ENCODE assay signal across 10 mouse cellular contexts in the genomic region with DNA sequence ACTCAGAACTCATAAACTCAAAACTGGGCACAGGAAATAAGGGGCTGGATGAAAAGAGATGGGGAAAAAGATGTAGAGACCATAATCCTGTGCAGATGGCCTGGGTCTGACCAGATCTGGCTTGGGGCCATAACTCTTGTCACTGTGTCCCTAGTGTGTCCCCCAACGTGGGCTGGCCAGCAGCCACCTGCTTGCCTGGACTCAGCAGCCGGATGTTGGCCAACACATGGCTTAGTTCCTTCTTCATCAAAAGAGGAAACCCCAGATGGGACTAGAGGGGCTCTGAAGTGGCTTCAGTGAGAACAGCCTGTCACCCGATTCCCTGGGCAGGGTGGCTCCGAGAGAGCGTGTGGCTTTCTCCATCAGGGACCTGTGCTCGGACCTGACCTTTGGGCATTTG. TPM values are rescaled to one million over a fixed set of nuclear protein-coding genes. Genes with fewer than 3 reads are reported as not detected.
DNase-seq lines count a peak whose midpoint lies in the region; ATAC-seq and TF ChIP-seq lines count a peak whose summit lies in the region.
"Had no signal": no experiment of that assay in that cellular context is flagged by ENCODE, and none has a peak within 500 bp of the region (broad histone marks: within the 10 kb centered on the region; RNA-seq: fewer than 3 reads in every experiment).

No protein-coding gene starts in this region.

- no peaks in the 10 kb centered on the region for H3K36me3 ChIP-seq in hindbrain, embryonic 11.5 days (ENCODE audit: control insufficient read depth, insufficient read depth, low read length)

- H3K9me3 ChIP-seq in hindbrain, embryonic 11.5 days (ENCODE audit: control insufficient read depth, low read length): no peaks in the 10 kb centered on the region
- H3K9me3 ChIP-seq: limb, embryonic 12.5 days had no signal

- peaks cover 19% of the 10 kb centered on the region for H3K4me1 ChIP-seq in bone marrow, adult 2 months (ENCODE audit: control insufficient read depth, insufficient read depth, low read length)
- H3K4me1 ChIP-seq in hindbrain, embryonic 11.5 days (replicated peaks; ENCODE audit: control insufficient read depth, insufficient read depth, low read length): peaks cover 2% of the 10 kb centered on the region; the same call in 1 of the 2 replicates

- no peak overlapping the region for H3K9ac ChIP-seq in hindbrain, embryonic 11.5 days (ENCODE audit: low read depth, low read length)
- H3K9ac ChIP-seq: limb, embryonic 12.5 days had no signal

- no peak for ATAC-seq in hindbrain, embryonic 11.5 days (ENCODE audit: low FRiP score)

- peak overlapping the region; percentile 25 for H3K27ac ChIP-seq in bone marrow, adult 2 months (ENCODE audit: control insufficient read depth, insufficient read depth, low read depth, low read length, poor library complexity)
- H3K27ac ChIP-seq in hindbrain, embryonic 11.5 days (ENCODE audit: low read depth, low read length): no peak overlapping the region
- H3K27ac ChIP-seq: limb, embryonic 12.5 days had no signal

- no peak for TF ChIP-seq CTCF in bone marrow, adult 2 months (IDR thresholded peaks at IDR 0.05; ENCODE audit: control insufficient read depth, insufficient read depth, low read length)

- 12% methylated on average over 6 of the region's 6 CpGs for WGBS in bone marrow, adult 2 months
- 88% methylated on average over 6 of the region's 6 CpGs for WGBS in hindbrain, embryonic 11.5 days

- no peak overlapping the region for H3K4me3 ChIP-seq in bone marrow, adult 2 months (replicated peaks; ENCODE audit: control insufficient read depth, low read depth, low read length)
- H3K4me3 ChIP-seq in hindbrain, embryonic 11.5 days (ENCODE audit: low read depth, low read length): no peak overlapping the region
- H3K4me3 ChIP-seq: limb, embryonic 12.5 days had no signal

- H3K4me2 ChIP-seq in hindbrain, embryonic 11.5 days (replicated peaks; ENCODE audit: low read depth, low read length): no peak overlapping the region
- H3K4me2 ChIP-seq: limb, embryonic 12.5 days had no signal

- H3K27me3 ChIP-seq in hindbrain, embryonic 11.5 days (ENCODE audit: control insufficient read depth, insufficient read depth, low read length): no peaks in the 10 kb centered on the region
- H3K27me3 ChIP-seq: limb, embryonic 12.5 days had no signal

- 0 out of 2 replicates have a peak, but pooled peaks have one; percentile 21 for TF ChIP-seq POLR2A in bone marrow, adult 2 months (IDR thresholded peaks at IDR 0.05; ENCODE audit: borderline replicate concordance, control insufficient read depth, low read depth, low read length)

- DNase-seq in gastrocnemius, adult 18-20 months (ENCODE audit: low spot score): peak; percentile 33
- DNase-seq in gastrocnemius, adult 8-10 months (ENCODE audit: low spot score in 2 of 2): no peak
- DNase-seq in layer of hippocampus, adult 9-11 months: peak; percentile 85
- DNase-seq in layer of hippocampus, postnatal 25 days (ENCODE audit: extremely low spot score in 1 of 2, low spot score in 1 of 2): no peak
- peak; percentile 28 to 54 for DNase-seq in lung, postnatal 4 days
- no peak for DNase-seq in embryo, embryonic 11 days
- no peak for DNase-seq in hindbrain, embryonic 11.5 days (ENCODE audit: low spot score)
- DNase-seq: retina, postnatal 1 day had no signal

RNA-seq across cellular contexts. Expression of gene Ninj1, which starts 9.5 kb away (rescaled TPM):
- 10 to 100 TPM; 17.3 to 23.8 TPM for total RNA-seq in gastrocnemius, adult 18-20 months (2021)
- total RNA-seq in gastrocnemius, adult 8-10 months (2022): 10 to 100 TPM; 15.4 to 22.5 (median 19.0) TPM
- total RNA-seq in layer of hippocampus, postnatal 25 days (2021): 10 to 100 TPM; 23.6 to 25.1 TPM
- 21.4 and 36.6 TPM in 2 replicates for polyA plus RNA-seq in bone marrow, adult 2 months (2011; ENCODE audit: insufficient read depth, insufficient read length, low replicate concordance, missing spikeins)
- polyA plus RNA-seq in hindbrain, embryonic 11.5 days (2014; fragmentation: Nextera tagmentation; extraction: Ambion mirVana): 20.6 and 21.5 TPM in 2 replicates

RNA-seq across cellular contexts. Expression of gene Card19, which starts 19.1 kb away (rescaled TPM):
- 100 to 1,000 TPM; 124 to 139 TPM for total RNA-seq in gastrocnemius, adult 18-20 months (2021)
- 100 to 1,000 TPM; 121 to 134 (median 131) TPM for total RNA-seq in gastrocnemius, adult 8-10 months (2022)
- total RNA-seq in layer of hippocampus, postnatal 25 days (2021): 10 to 100 TPM; 14.7 to 16.2 TPM
- polyA plus RNA-seq in bone marrow, adult 2 months (2011; ENCODE audit: insufficient read depth, insufficient read length, low replicate concordance, missing spikeins): 27.5 and 41.1 TPM in 2 replicates
- 20.3 and 27.4 TPM in 2 replicates for polyA plus RNA-seq in hindbrain, embryonic 11.5 days (2014; fragmentation: Nextera tagmentation; extraction: Ambion mirVana)

RNA-seq across cellular contexts. Expression of gene Wnk2, which starts 49.0 kb away (rescaled TPM):
- 10 to 100 TPM; 63.4 to 85.0 TPM for total RNA-seq in gastrocnemius, adult 18-20 months (2021)
- total RNA-seq in gastrocnemius, adult 8-10 months (2022): 10 to 100 TPM; 81.6 to 86.2 (median 81.9) TPM
- 10 to 100 TPM; 88.2 to 98.9 TPM for total RNA-seq in layer of hippocampus, postnatal 25 days (2021)
- polyA plus RNA-seq in bone marrow, adult 2 months (2011; ENCODE audit: insufficient read depth, insufficient read length, low replicate concordance, missing spikeins): not detected in 2 replicates
- polyA plus RNA-seq in hindbrain, embryonic 11.5 days (2014; fragmentation: Nextera tagmentation; extraction: Ambion mirVana): 8.5 and 11.0 TPM in 2 replicates

RNA-seq across cellular contexts. Expression of gene Susd3, which starts 51.7 kb away (rescaled TPM):
- total RNA-seq in gastrocnemius, adult 18-20 months (2021): under 1 TPM in 1 of 2 experiments, not detected in 1; 0.24 TPM
- total RNA-seq in gastrocnemius, adult 8-10 months (2022): under 1 TPM in 1 of 4 experiments, not detected in 3; 0.94 TPM
- 1 to 10 TPM; 2.5 to 3.1 TPM for total RNA-seq in layer of hippocampus, postnatal 25 days (2021)
- polyA plus RNA-seq in bone marrow, adult 2 months (2011; ENCODE audit: insufficient read depth, insufficient read length, low replicate concordance, missing spikeins): 3.0 and 10.2 TPM in 2 replicates
- 0.63 and 0.73 TPM in 2 replicates for polyA plus RNA-seq in hindbrain, embryonic 11.5 days (2014; fragmentation: Nextera tagmentation; extraction: Ambion mirVana)

Comparison
In these comparisons a context has a peak if more than half of its experiments do, and no peak if none do; other contexts are left out.
1. DNase-seq: peak in gastrocnemius, adult 18-20 months (single experiment), layer of hippocampus, adult 9-11 months (single experiment) and lung, postnatal 4 days (2 of 2); none in gastrocnemius, adult 8-10 months (0 of 2), layer of hippocampus, postnatal 25 days (0 of 2), embryo, embryonic 11 days (single experiment) and hindbrain, embryonic 11.5 days (single experiment).
2. RNA of gene Card19, which starts 19.1 kb away (total RNA-seq): 124 to 139 TPM in gastrocnemius, adult 18-20 months and 121 to 134 TPM in gastrocnemius, adult 8-10 months; 14.7 to 16.2 TPM in layer of hippocampus, postnatal 25 days; every median in the first group is over 4 times any median in the second.